Mouse (Mus musculus) liver, embryonic 14 days (tissue): ENCODE results near the gene Popdc3. TPM values are rescaled to one million over a fixed set of nuclear protein-coding genes. Genes with fewer than 3 reads are reported as not detected.

Experiments used
- polyA plus RNA-seq: library from polyadenylated mRNA; depleted of rRNA; stranded (reverse); fragments of >200 nt; gene quantifications from 2 replicates; pipeline ENCODE4 v1.2.3, GENCODE M21; 2012; rRNA removed

Gene Popdc3
- 0.02 and 0.03 TPM in 2 replicates for polyA plus RNA-seq

DNA sequence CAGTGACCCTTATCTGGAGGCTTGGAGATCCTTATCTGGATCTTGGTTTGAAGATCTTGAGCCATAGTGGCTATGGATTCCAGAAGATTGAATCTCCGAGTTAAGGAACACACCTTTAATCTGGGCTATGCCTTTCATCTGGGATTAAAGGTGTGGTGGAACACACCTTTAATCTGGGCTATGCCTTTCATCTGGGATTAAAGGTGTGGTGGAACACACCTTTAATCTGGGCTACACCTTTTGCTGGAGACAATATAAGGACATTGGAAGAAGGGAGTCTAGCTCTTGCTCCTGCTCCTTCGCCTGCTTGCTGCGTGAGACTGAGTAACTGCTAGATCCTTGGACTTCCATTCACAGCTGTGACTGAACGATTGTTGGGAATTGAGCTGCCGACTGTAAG lies at the start of gene Popdc3:
Gene Popdc3, plus strand, starts transcription at position 301 of the 400 bp plus-strand sequence.

DNA sequence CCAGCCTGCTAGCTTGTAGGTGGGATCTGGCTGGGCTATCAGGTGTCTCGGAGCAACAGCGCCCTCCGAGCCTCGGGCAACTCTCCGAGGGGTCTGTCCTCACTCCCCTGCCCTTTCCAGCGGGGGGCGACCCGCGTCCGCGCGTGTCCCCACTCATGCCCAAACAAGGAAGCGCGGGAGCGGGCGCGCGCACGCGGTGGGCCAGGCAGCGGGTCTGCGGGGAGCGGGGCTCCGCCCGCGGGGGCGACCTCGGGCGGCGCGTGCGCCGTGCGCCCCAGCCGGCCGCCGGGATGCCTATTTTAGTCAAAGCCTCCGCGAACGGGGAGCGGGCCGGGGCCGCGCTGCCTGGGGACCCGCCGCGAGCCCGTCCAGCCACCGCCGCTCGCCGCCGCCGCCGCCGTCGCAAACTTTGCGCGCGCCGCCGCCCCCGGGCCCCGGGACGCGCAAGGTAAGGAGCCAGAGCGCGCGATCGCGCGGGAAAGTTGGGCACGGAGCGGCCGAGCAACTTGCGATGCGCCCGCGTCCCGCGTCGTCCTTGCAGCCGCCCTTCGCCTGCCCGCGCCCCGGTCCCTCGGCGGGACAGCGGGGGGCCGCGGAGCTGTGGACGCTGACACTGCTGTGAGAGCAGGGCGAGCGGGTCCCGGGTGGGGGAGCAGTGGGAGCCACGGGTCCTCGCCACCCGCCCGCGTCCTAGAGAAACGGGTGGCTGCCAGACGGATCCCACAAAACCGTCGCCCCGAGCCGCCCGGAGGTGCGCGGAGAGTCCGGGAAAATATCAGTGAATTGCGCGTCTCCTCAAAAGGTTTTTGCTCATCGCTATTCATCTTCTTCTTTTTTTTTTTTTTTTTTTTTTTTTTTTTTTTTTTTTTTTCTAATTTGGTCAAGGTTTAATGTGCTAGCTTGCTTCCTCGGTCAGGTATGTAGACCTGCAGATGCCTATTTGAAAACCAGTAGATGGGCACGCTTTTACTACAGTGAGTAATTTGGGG lies 157.8 kb downstream of the Popdc3 start, which contains the start of gene Bves:
Gene Bves, plus strand, starts transcription at position 339 of the 989 bp plus-strand sequence.

Other genes starting within 250 kb of the Popdc3 start
- gene Prep, start 110.9 kb upstream of the Popdc3 start, polyA plus RNA-seq: 4.6 and 5.1 TPM in 2 replicates
- gene Bves, start 157.7 kb downstream of the Popdc3 start, polyA plus RNA-seq: 0.07 and 0.17 TPM in 2 replicates